Mouse (Mus musculus): ENCODE measurements at regions not wholly inside any gene's neighbourhood (a gene's known extent, or its start where the extent isn't known, plus 50 kb on each side); places are given as distances from the start of the nearest gene placed in this dataset.

- no peak for DNase-seq (ENCODE audit: low spot score in 2 of 2)
- intact Hi-C loops (cut with DNase I): no loop called here
Measured at GRCm38 (mm10) chr7:72711193-72712131, 405.1 kb upstream of the Mctp2 start.

GRCm38 (mm10) chr7:72715401-72715800, 409.0 kb upstream of the Mctp2 start:
- DNase-seq (ENCODE audit: low spot score in 2 of 2): no peak

GRCm38 (mm10) chr7:72716051-72716450, 409.6 kb upstream of the Mctp2 start:
- DNase-seq (ENCODE audit: low spot score in 2 of 2): no peak
- intact Hi-C loops (cut with DNase I): no loop called here

More at GRCm38 (mm10) chr7:72715401-72715800, 409.0 kb upstream of the Mctp2 start:
- intact Hi-C loops (cut with DNase I): no loop called here

GRCm38 (mm10) chr7:72726214-72726854, 419.9 kb upstream of the Mctp2 start:
- DNase-seq (ENCODE audit: low spot score in 2 of 2): no peak
- intact Hi-C loops (cut with DNase I): no loop called here

GRCm38 (mm10) chr7:72737792-72738191, 431.4 kb upstream of the Mctp2 start:
- intact Hi-C loops (cut with DNase I): no loop called here
- DNase-seq (ENCODE audit: low spot score in 2 of 2): no peak

GRCm38 (mm10) chr7:72738324-72738944, 432.0 kb upstream of the Mctp2 start:
- intact Hi-C loops (cut with DNase I): no loop called here
- no peak for DNase-seq (ENCODE audit: low spot score in 2 of 2)

- DNase-seq (ENCODE audit: low spot score in 2 of 2): no peak
- intact Hi-C loops (cut with DNase I): no loop called here
Measured at GRCm38 (mm10) chr7:72742376-72742775, 436.0 kb upstream of the Mctp2 start.

GRCm38 (mm10) chr7:72751501-72751917, 445.1 kb upstream of the Mctp2 start:
- intact Hi-C loops (cut with DNase I): no loop called here
- DNase-seq (ENCODE audit: low spot score in 2 of 2): no peak

GRCm38 (mm10) chr7:72753053-72753559, 446.7 kb upstream of the Mctp2 start:
- DNase-seq (ENCODE audit: low spot score in 2 of 2): no peak
- intact Hi-C loops (cut with DNase I): no loop called here

- intact Hi-C loops (cut with DNase I): no loop called here
- no peak for DNase-seq (ENCODE audit: low spot score in 2 of 2)
Measured at GRCm38 (mm10) chr7:72762711-72763110, 456.3 kb upstream of the Mctp2 start.

GRCm38 (mm10) chr7:72768705-72769104, 462.3 kb upstream of the Mctp2 start:
- intact Hi-C loops (cut with DNase I): no loop called here
- no peak for DNase-seq (ENCODE audit: low spot score in 2 of 2)

GRCm38 (mm10) chr7:72774031-72774770, 467.8 kb upstream of the Mctp2 start:
- DNase-seq (ENCODE audit: low spot score in 2 of 2): no peak
- intact Hi-C loops (cut with DNase I): no loop called here

- DNase-seq (ENCODE audit: low spot score in 2 of 2): no peak
- intact Hi-C loops (cut with DNase I): no loop called here
Measured at GRCm38 (mm10) chr7:72774771-72775119, 468.3 kb upstream of the Mctp2 start.

GRCm38 (mm10) chr7:72787306-72787705, 480.9 kb upstream of the Mctp2 start:
- no peak for DNase-seq (ENCODE audit: low spot score in 2 of 2)
- intact Hi-C loops (cut with DNase I): no loop called here

GRCm38 (mm10) chr7:72788261-72788660, 481.9 kb upstream of the Mctp2 start:
- intact Hi-C loops (cut with DNase I): no loop called here

GRCm38 (mm10) chr7:72822142-72822541, 515.7 kb upstream of the Mctp2 start:
- no peak for DNase-seq (ENCODE audit: low spot score in 2 of 2)
- intact Hi-C loops (cut with DNase I): no loop called here

More at GRCm38 (mm10) chr7:72788261-72788660, 481.9 kb upstream of the Mctp2 start:
- no peak for DNase-seq (ENCODE audit: low spot score in 2 of 2)

GRCm38 (mm10) chr7:72826597-72826996, 520.2 kb upstream of the Mctp2 start:
- DNase-seq (ENCODE audit: low spot score in 2 of 2): no peak
- intact Hi-C loops (cut with DNase I): no loop called here

- intact Hi-C loops (cut with DNase I): no loop called here
- no peak for DNase-seq (ENCODE audit: low spot score in 2 of 2)
Measured at GRCm38 (mm10) chr7:72835423-72835822, 529.0 kb upstream of the Mctp2 start.

GRCm38 (mm10) chr7:72836026-72836425, 529.6 kb upstream of the Mctp2 start:
- DNase-seq (ENCODE audit: low spot score in 2 of 2): no peak
- intact Hi-C loops (cut with DNase I): no loop called here
